Mouse (Mus musculus): ENCODE measurements around the gene 1700028J19Rik. TPM values are rescaled to one million over a fixed set of nuclear protein-coding genes. Genes with fewer than 3 reads are reported as not detected.
"Not testable (repeated sequence)": the region's sequence is repeated elsewhere in the genome, so short reads cannot be mapped to it uniquely, and the experiment has no call there.

1700028J19Rik gene
- polyA plus RNA-seq, 1 experiment from 2014 or later, result 1.3 TPM

DNA sequence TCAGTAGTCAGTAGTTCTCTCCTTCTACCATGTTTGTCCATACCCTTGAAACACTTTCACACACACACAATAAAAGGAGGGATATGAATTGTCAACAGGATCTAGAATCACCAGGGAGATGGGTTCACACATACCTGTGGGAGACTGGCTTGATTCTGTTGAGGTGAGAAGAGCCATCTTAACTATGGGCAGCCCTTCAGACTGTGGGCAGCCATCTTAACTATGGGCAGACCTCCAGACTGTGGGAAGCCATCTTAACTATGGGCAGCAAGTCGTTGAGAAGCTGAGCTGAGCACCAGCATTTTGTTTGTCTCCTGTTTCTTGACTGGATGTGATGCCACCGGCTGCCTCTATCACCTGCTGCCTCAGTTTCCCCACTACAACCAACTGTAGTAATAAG is 24.8 kb upstream of the 1700028J19Rik start:
- no peak overlapping the region for H3K4me3 ChIP-seq
- no peaks in the 10 kb centered on the region for H3K36me3 ChIP-seq
- H3K4me1 ChIP-seq, result no peaks in the 10 kb centered on the region
- no peak overlapping the region for H3K9ac ChIP-seq
- H3K27me3 ChIP-seq (replicated peaks), result peaks cover 32% of the 10 kb centered on the region
- no peak overlapping the region for H3K27ac ChIP-seq
- H3K9me3 ChIP-seq, result no peaks in the 10 kb centered on the region
- H3K4me2 ChIP-seq (replicated peaks), result no peak overlapping the region
- WGBS, result 71% methylated on average over 2 of the region's 2 CpGs
- no peak for ATAC-seq (ENCODE audit: low FRiP score, low read depth)

DNA sequence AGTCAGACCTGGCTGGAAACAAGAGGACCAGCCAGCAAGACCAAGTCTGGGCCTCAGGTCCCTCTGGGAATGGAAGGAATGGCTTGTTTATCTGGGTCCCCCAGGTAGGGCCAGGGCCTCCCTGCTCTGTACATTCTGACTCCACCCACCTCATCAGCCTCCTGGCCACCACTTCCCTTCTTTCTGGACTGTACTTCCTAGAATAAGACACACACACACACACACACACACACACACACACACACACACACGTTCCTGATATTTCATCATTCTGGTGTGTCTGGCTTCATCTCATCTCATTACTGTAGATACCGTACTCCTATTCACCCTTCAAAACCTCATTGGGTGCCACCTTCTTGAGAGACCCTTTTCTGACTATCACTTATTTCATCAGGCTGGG is 22.9 kb upstream of the 1700028J19Rik start:
- Histone ChIP-seq H3K9ac (no peak overlapping the region), H3K27me3 (replicated peaks) (peaks cover 25% of the 10 kb centered on the region), H3K9me3 (no peaks in the 10 kb centered on the region), H3K4me2 (replicated peaks) (no peak overlapping the region), H3K4me1 (no peaks in the 10 kb centered on the region), H3K36me3 (no peaks in the 10 kb centered on the region), H3K4me3 (no peak overlapping the region), H3K27ac (no peak overlapping the region)
- WGBS, result 85% methylated on average over 2 of the region's 2 CpGs
- ATAC-seq (ENCODE audit: low FRiP score, low read depth), result no peak

- Histone ChIP-seq H3K9me3 (no peaks in the 10 kb centered on the region), H3K9ac (no peak overlapping the region), H3K4me2 (replicated peaks) (no peak overlapping the region), H3K4me3 (no peak overlapping the region), H3K36me3 (no peaks in the 10 kb centered on the region), H3K27ac (no peak overlapping the region), H3K27me3 (replicated peaks) (peaks cover 21% of the 10 kb centered on the region), H3K4me1 (peaks cover 4% of the 10 kb centered on the region)
- no peak for ATAC-seq (ENCODE audit: low FRiP score, low read depth)
- WGBS, result 82% methylated on average over 11 of the region's 11 CpGs
These were observed 21.6 kb upstream of the 1700028J19Rik start for GRCm38 (mm10) chr7:44268117-44268516.

DNA sequence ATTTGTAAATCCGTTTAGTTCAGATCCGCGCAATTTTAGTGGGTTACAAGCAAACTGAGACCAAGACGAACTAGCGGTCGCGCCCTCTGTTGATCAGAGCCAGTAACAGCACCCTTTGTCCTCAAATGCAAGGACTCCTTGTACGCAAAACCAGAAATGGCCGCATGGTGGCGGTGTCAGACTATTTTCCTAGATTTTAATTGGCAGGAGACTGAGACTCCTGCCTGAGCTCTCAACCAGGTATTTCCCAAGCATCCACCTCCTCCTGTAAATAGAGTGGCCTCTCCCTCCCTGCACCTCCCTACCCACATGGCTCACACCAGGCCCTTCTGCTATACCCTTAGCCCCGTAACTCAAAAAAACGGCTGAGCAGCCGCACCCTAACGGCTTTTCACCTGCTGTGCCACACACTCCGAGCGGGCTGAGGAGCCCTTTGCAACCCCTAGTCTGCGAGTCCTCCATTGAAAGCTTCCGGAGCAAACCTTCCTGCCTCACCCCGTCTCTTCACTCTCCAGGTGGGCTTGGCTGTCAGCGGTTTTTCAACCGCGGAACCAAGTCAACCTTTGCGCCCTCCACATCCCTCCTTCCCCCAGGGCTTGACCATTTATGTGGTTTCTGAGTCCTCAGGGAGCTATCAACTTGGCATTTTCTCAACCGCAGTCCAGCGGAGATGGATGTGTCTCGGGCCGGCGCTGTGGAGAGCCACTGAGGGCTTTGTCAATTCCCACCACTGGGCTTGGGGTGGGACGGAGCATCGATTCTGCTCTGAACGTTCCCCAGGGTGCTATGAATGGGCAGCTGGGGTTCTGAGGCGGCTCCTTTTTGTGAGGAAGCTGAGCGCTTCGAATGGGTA is 16.5 kb upstream of the 1700028J19Rik start:
- ATAC-seq (ENCODE audit: low FRiP score, low read depth), result peak; percentile 80
- H3K9ac ChIP-seq, result peak overlapping the region; percentile 35; the same call in 1 of the 2 replicates
- H3K4me1 ChIP-seq, result peaks cover 6% of the 10 kb centered on the region
- H3K27me3 ChIP-seq (replicated peaks), result peaks cover 11% of the 10 kb centered on the region; the same call in 1 of the 2 replicates
- no peaks in the 10 kb centered on the region for H3K9me3 ChIP-seq
- peak overlapping the region; percentile 57 for H3K4me2 ChIP-seq (replicated peaks)
- 1% methylated on average over 34 of the region's 34 CpGs for WGBS
- no peak overlapping the region for H3K27ac ChIP-seq
- H3K4me3 ChIP-seq, result peak overlapping the region; percentile 16; the same call in 1 of the 2 replicates
- no peaks in the 10 kb centered on the region for H3K36me3 ChIP-seq

DNA sequence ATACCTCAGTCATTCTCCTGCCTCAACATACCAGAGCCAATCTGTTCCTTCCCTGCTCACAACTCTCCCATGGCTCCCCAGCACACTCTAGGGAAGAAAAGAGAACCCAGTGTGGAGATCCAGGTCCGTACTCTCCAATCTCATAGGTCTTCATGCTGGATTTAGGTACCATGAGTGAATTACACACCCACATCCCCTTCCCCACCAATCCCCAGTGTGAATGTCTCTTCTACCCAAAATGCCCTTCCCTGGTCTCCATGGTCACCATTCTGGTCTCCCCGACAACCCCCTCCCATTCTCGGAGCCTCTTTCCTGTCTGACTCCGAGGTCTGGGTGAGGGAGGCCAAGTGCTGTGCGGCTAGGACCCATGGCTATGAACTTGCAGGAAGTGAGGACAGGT is 14.7 kb upstream of the 1700028J19Rik start, which contains the start of gene Gm15517:
Gene Gm15517, plus strand, starts transcription at position 301 of the 400 bp plus-strand sequence.
- peaks cover 8% of the 10 kb centered on the region; the same call in 1 of the 2 replicates for H3K27me3 ChIP-seq (replicated peaks)
- no peaks in the 10 kb centered on the region for H3K36me3 ChIP-seq
- no peak within 1 kb of the TSS for H3K4me3 ChIP-seq
- H3K27ac ChIP-seq, result no peak within 1 kb of the TSS
- WGBS, result 57% methylated on average over 5 of the region's 5 CpGs
- H3K4me1 ChIP-seq, result peaks cover 6% of the 10 kb centered on the region
- H3K9ac ChIP-seq, result no peak within 1 kb of the TSS
- H3K9me3 ChIP-seq, result no peaks in the 10 kb centered on the region
- ATAC-seq (ENCODE audit: low FRiP score, low read depth), result no peak
- H3K4me2 ChIP-seq (replicated peaks), result no peak within 1 kb of the TSS

GRCm38 (mm10) chr7:44260410-44260809 is 13.9 kb upstream of the 1700028J19Rik start:
- WGBS, result 79% methylated on average over 6 of the region's 6 CpGs
- Histone ChIP-seq H3K27ac (no peak overlapping the region), H3K4me3 (no peak overlapping the region), H3K36me3 (no peaks in the 10 kb centered on the region), H3K9me3 (no peaks in the 10 kb centered on the region), H3K4me2 (replicated peaks) (no peak overlapping the region), H3K9ac (no peak overlapping the region), H3K4me1 (peaks cover 6% of the 10 kb centered on the region), H3K27me3 (replicated peaks) (peaks cover 8% of the 10 kb centered on the region; the same call in 1 of the 2 replicates)
- no peak for ATAC-seq (ENCODE audit: low FRiP score, low read depth)

GRCm38 (mm10) chr7:44257278-44257677 is 10.8 kb upstream of the 1700028J19Rik start, which contains the start of gene Acp4:
Gene Acp4, minus strand, starts transcription at chr7:44257378.
- H3K9ac ChIP-seq, result no peak within 1 kb of the TSS
- 0 out of 2 replicates have a peak, but pooled peaks cover 3% of the 10 kb centered on the region for H3K4me1 ChIP-seq
- no peak within 1 kb of the TSS for H3K27ac ChIP-seq
- WGBS, result 81% methylated on average over 4 of the region's 4 CpGs
- no peak within 1 kb of the TSS for H3K4me2 ChIP-seq (replicated peaks)
- H3K27me3 ChIP-seq (replicated peaks), result no peaks in the 10 kb centered on the region; the same call in 1 of the 2 replicates
- no peaks in the 10 kb centered on the region for H3K9me3 ChIP-seq
- ATAC-seq (ENCODE audit: low FRiP score, low read depth), result no peak
- no peak within 1 kb of the TSS for H3K4me3 ChIP-seq
- H3K36me3 ChIP-seq, result peaks cover 17% of the 10 kb centered on the region

DNA sequence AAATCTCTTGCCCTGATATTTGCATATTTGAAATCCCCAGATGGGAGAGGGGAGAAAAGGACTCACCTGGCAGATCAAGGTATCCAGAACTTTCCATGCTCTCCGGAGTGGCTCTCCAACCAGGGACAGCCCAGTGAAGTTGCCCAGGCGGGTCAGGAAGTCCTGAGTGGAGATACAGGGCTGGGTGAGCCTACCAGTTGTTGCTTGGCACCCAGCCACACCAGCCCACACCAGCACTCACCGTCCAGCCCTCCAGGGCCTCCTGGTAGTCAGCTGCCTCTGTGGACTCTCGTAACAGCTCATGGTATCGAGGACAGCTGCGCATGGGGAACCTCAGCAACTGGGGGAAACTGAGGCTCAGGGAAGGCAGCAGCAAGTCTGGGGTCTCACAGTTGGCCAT is 8.4 kb upstream of the 1700028J19Rik start:
- H3K27ac ChIP-seq, result no peak overlapping the region
- no peak overlapping the region for H3K9ac ChIP-seq
- H3K27me3 ChIP-seq (replicated peaks), result no peaks in the 10 kb centered on the region
- no peak overlapping the region for H3K4me3 ChIP-seq
- no peak overlapping the region for H3K4me2 ChIP-seq (replicated peaks)
- no peaks in the 10 kb centered on the region for H3K9me3 ChIP-seq
- 0 out of 2 replicates have a peak, but pooled peaks cover 3% of the 10 kb centered on the region for H3K4me1 ChIP-seq
- no peak for ATAC-seq (ENCODE audit: low FRiP score, low read depth)
- peaks cover 35% of the 10 kb centered on the region for H3K36me3 ChIP-seq
- WGBS, result 87% methylated on average over 6 of the region's 6 CpGs

- Histone ChIP-seq H3K36me3 (peaks cover 51% of the 10 kb centered on the region), H3K27me3 (replicated peaks) (no peaks in the 10 kb centered on the region), H3K4me3 (no peak overlapping the region), H3K4me1 (peaks cover 3% of the 10 kb centered on the region; the same call in 1 of the 2 replicates), H3K9ac (no peak overlapping the region), H3K9me3 (no peaks in the 10 kb centered on the region), H3K4me2 (replicated peaks) (no peak overlapping the region), H3K27ac (no peak overlapping the region)
- ATAC-seq (ENCODE audit: low FRiP score, low read depth), result no peak
- WGBS, result 69% methylated on average over 15 of the region's 15 CpGs
These were observed 6.6 kb upstream of the 1700028J19Rik start for GRCm38 (mm10) chr7:44253023-44253616.

GRCm38 (mm10) chr7:44250732-44251275 is 4.3 kb upstream of the 1700028J19Rik start:
- not testable (repeated sequence) for H3K27ac ChIP-seq; H3K27me3 ChIP-seq (replicated peaks); H3K4me2 ChIP-seq (replicated peaks); H3K9me3 ChIP-seq; H3K9ac ChIP-seq; H3K4me3 ChIP-seq; ATAC-seq (ENCODE audit: low FRiP score, low read depth)
- Histone ChIP-seq H3K36me3 (peaks cover 52% of the 10 kb centered on the region), H3K4me1 (peaks cover 10% of the 10 kb centered on the region)
- 93% methylated on average over 17 of the region's 17 CpGs for WGBS

GRCm38 (mm10) chr7:44249248-44249647 is 2.8 kb upstream of the 1700028J19Rik start:
- Histone ChIP-seq H3K36me3 (peaks cover 52% of the 10 kb centered on the region), H3K4me3 (no peak overlapping the region), H3K4me1 (peaks cover 15% of the 10 kb centered on the region), H3K27ac (no peak overlapping the region), H3K4me2 (replicated peaks) (no peak overlapping the region), H3K27me3 (replicated peaks) (no peaks in the 10 kb centered on the region), H3K9ac (no peak overlapping the region), H3K9me3 (no peaks in the 10 kb centered on the region)
- 92% methylated on average over 4 of the region's 4 CpGs for whole genome bisulfite sequencing
- ATAC-seq (ENCODE audit: low FRiP score, low read depth), result no peak

DNA sequence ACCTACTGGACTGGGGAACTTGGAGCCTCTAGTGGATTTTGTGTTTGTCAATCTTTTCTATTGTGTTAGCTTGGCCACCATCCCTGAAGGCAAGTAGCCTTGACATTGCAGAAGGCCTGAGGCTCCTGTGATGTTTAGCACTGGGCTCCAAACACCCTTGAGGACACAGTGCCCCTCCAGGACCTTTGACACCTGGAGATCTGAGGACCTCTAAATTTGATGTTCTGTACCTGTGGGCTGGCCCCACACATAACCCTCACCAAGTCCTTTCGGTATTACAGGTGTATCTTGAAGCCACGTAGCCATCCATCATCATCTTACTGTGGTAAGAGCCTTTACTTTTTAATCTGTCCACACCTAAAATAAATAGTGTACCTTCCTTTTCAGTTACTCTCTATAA is 1.5 kb upstream of the 1700028J19Rik start:
- Histone ChIP-seq H3K4me2 (replicated peaks) (peak overlapping the region; percentile 66), H3K27ac (no peak overlapping the region), H3K4me3 (peak overlapping the region; percentile 88), H3K4me1 (peaks cover 13% of the 10 kb centered on the region), H3K27me3 (replicated peaks) (no peaks in the 10 kb centered on the region), H3K36me3 (peaks cover 42% of the 10 kb centered on the region), H3K9ac (peak overlapping the region; percentile 77; the same call in 1 of the 2 replicates), H3K9me3 (no peaks in the 10 kb centered on the region)
- ATAC-seq (ENCODE audit: low FRiP score, low read depth), result no peak
- WGBS, result 96% methylated on average over 2 of the region's 2 CpGs

Data from neural tube, embryonic 12.5 days (tissue).